Mouse (Mus musculus): ENCODE results near the gene Cdipt. TPM values are rescaled to one million over a fixed set of nuclear protein-coding genes. Genes with fewer than 3 reads are reported as not detected.

Gene Cdipt
- 56.2 and 56.5 TPM in 2 replicates for total RNA-seq (2023)

GRCm38 (mm10) chr7:126975893-126975949, at the start of gene Cdipt:
Cdipt (plus strand) TSS chr7:126975914.

GRCm38 (mm10) chr7:126928384-126929037, 47.2 kb upstream of the Cdipt start, which contains the start of gene Kctd13:
Kctd13 (plus strand) TSS chr7:126928879.

GRCm38 (mm10) chr7:126949403-126949792, 26.3 kb upstream of the Cdipt start, which contains the start of gene Asphd1:
Asphd1 (minus strand) TSS chr7:126949582.

GRCm38 (mm10) chr7:126949793-126950646, 25.7 kb upstream of the Cdipt start, which contains the start of gene Sez6l2:
Sez6l2 (plus strand) TSS chr7:126950563.

GRCm38 (mm10) chr7:126975950-126976866, 494 bp downstream of the Cdipt start, which contains the start of gene Cdiptos:
Cdiptos (minus strand) TSS chr7:126976098.

GRCm38 (mm10) chr7:127014320-127014719, 38.6 kb downstream of the Cdipt start, which contains the start of gene Mvp:
Mvp (minus strand) TSS chr7:127014621.

GRCm38 (mm10) chr7:127016481-127016485, 40.6 kb downstream of the Cdipt start, which contains the start of gene Pagr1b:
Pagr1b (minus strand) TSS chr7:127016484.

GRCm38 (mm10) chr7:127016971-127017949, 41.5 kb downstream of the Cdipt start, which contains the start of gene Pagr1a:
Pagr1a (minus strand) TSS chr7:127017352.

GRCm38 (mm10) chr7:127020901-127021562, 45.3 kb downstream of the Cdipt start, which contains the start of the genes Gm42742 and Prrt2:
Gm42742 (minus strand) TSS chr7:127021097.
Prrt2 (minus strand) TSS chr7:127021211.

GRCm38 (mm10) chr7:127026984-127027726, 51.4 kb downstream of the Cdipt start, which contains the start of gene Maz:
Maz (minus strand) TSS chr7:127027037.

Other genes starting within 250 kb of the Cdipt start
- gene Mapk3, start 216.3 kb upstream of the Cdipt start, total RNA-seq (2023) = 255 and 261 TPM in 2 replicates
- 17.6 and 21.9 TPM in 2 replicates for gene Gdpd3, start 209.6 kb upstream of the Cdipt start, total RNA-seq (2023)
- gene Ypel3, start 199.0 kb upstream of the Cdipt start, total RNA-seq (2023) = 278 and 300 TPM in 2 replicates
- 4.3 and 4.4 TPM in 2 replicates for gene Tbx6, start 194.4 kb upstream of the Cdipt start, total RNA-seq (2023)
- 231 and 266 TPM in 2 replicates for gene Ppp4c, start 183.4 kb upstream of the Cdipt start, total RNA-seq (2023)
- gene Fam57b, start 178.2 kb upstream of the Cdipt start, total RNA-seq (2023) = not detected in 2 replicates
- not detected in 2 replicates for gene 4930451I11Rik, start 144.3 kb upstream of the Cdipt start, total RNA-seq (2023)
- not detected in 2 replicates for gene Doc2a, start 128.5 kb upstream of the Cdipt start, total RNA-seq (2023)
- 37.5 and 38.0 TPM in 2 replicates for gene Hirip3, start 113.9 kb upstream of the Cdipt start, total RNA-seq (2023)
- 41.4 and 42.2 TPM in 2 replicates for gene Ino80e, start 113.5 kb upstream of the Cdipt start, total RNA-seq (2023)
- 50.7 and 59.9 TPM in 2 replicates for gene Taok2, start 91.2 kb upstream of the Cdipt start, total RNA-seq (2023)
- 38.9 and 40.1 TPM in 2 replicates for gene Tmem219, start 53.0 kb upstream of the Cdipt start, total RNA-seq (2023)
- gene Kctd13, start 47.0 kb upstream of the Cdipt start, total RNA-seq (2023) = 17.4 and 23.2 TPM in 2 replicates
- not detected in 2 replicates for gene Asphd1, start 26.3 kb upstream of the Cdipt start, total RNA-seq (2023)
- 1.9 and 3.1 TPM in 2 replicates for gene Sez6l2, start 25.4 kb upstream of the Cdipt start, total RNA-seq (2023)
- 0.95 and 1.3 TPM in 2 replicates for gene Cdiptos, start 184 bp downstream of the Cdipt start, total RNA-seq (2023)
- gene Mvp, start 38.7 kb downstream of the Cdipt start, total RNA-seq (2023) = 49.1 and 58.0 TPM in 2 replicates
- not detected in 2 replicates for gene Pagr1b, start 40.6 kb downstream of the Cdipt start, total RNA-seq (2023)
- 1.5 and 35.7 TPM in 2 replicates for gene Pagr1a, start 41.4 kb downstream of the Cdipt start, total RNA-seq (2023)
- 26.0 TPM in 1 of 2 replicates, not detected in the other for gene Gm42742, start 45.2 kb downstream of the Cdipt start, total RNA-seq (2023)
- 0.79 TPM in 1 of 2 replicates, not detected in the other for gene Prrt2, start 45.3 kb downstream of the Cdipt start, total RNA-seq (2023)
- 128 and 143 TPM in 2 replicates for gene Maz, start 51.1 kb downstream of the Cdipt start, total RNA-seq (2023)
- 41.1 and 48.3 TPM in 2 replicates for gene Kif22, start 66.6 kb downstream of the Cdipt start, total RNA-seq (2023)
- 1.2 TPM in 1 of 2 replicates, not detected in the other for gene Zg16, start 111.4 kb downstream of the Cdipt start, total RNA-seq (2023)
- 155 and 172 TPM in 2 replicates for gene AI467606, start 115.4 kb downstream of the Cdipt start, total RNA-seq (2023)
- gene Qprt, start 146.3 kb downstream of the Cdipt start, total RNA-seq (2023) = 2.0 and 3.8 TPM in 2 replicates
- gene Spn, start 161.9 kb downstream of the Cdipt start, total RNA-seq (2023) = 96.9 and 102 TPM in 2 replicates
- gene Cd2bp2, start 220.1 kb downstream of the Cdipt start, total RNA-seq (2023) = 47.6 and 62.2 TPM in 2 replicates
- gene Tbc1d10b, start 232.6 kb downstream of the Cdipt start, total RNA-seq (2023) = 106 and 122 TPM in 2 replicates
- gene Mylpf, start 233.0 kb downstream of the Cdipt start, total RNA-seq (2023) = 6.7 and 11.1 TPM in 2 replicates